Mouse (Mus musculus) cerebral cortex, adult 2 months (tissue): ENCODE data around the gene Tmem95.

Experiments
- WGBS: fragments of 180-500 bp; shearing (Covaris S2); methylation state at CpG from one replicate; pipeline ENCODE4 v1.1.7; 2018; 5-methylcytosine and 5-hydroxymethylcytosine counted together

Gene Tmem95

DNA sequence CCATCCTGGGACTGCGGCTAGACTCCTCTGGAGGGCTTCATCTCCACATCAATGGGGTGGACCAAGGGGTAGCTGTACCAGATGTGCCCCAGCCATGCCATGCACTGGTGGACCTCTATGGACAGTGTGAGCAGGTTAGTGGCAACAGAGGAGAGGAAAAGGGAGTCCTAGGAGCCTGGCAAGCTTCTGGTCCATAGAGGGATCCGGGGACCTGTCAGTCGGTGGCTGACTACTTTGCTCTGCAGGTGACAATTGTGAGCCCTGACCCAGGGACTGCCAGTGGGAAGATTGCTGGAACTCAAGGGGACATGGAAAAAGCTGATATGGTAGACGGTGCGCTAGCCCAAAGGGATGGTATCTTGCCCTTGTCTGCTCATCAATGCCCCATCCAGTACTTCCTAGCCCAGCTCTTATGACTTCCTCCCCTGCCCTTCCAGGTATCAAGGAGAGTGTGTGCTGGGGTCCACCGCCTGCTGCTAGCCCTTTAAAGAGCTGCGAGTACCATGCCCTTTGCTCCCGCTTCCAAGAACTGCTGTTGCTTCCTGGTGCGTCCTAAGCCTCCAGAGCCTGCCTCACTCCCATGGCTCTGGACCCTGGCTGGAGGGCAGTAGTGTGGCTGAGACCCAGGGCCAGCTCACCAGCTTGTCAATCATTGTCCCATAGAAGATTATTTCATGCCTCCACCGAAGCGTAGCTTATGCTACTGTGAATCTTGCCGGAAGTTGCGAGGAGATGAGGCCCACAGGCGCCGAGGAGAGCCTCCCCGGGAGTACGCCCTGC, 33.2 kb upstream of the Tmem95 start:
- 95% methylated on average over 17 of the region's 17 CpGs for WGBS

GRCm38 (mm10) chr11:69910177-69910576, 32.4 kb upstream of the Tmem95 start:
- WGBS: 92% methylated on average over 8 of the region's 8 CpGs

DNA sequence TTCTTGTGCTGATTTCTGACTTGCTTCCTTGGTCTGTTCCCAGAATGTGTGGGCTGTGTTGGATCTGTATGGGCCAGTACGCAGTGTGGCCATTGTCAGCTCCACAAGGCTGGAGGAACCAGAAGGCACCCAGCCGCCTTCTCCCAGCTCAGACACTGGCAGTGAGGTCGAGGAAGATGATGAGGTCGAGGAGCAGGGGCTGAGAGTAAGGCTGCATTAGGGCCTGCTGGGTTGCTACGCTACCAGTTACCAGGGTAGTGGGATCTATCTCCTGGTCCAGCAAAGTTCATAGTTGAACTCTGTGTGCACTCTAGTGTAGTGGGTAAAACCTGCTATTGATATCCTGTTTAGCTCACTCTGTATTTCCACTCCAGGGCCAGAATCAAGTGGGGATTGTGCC, 31.4 kb upstream of the Tmem95 start:
- WGBS: 80% methylated on average over 5 of the region's 5 CpGs

DNA sequence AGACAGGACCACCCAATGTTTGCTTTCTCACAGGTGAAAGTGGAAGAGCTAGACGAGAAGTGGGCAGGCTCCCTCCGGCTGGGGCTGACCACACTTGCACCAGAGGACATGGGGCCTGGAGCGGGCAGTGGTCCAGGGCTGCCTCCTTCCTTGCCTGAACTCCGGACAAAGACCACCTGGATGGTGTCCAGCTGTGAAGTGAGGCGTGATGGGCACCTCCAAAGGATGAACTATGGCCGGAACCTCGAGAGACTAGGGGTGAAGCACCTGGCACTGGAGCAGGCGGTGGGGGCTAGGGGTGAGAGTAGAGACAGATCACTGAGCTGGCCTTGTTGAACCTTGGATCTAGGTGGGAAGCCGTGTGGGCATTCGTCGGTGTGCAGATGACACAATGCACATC, 30.8 kb upstream of the Tmem95 start:
- 87% methylated on average over 11 of the region's 11 CpGs for WGBS

DNA sequence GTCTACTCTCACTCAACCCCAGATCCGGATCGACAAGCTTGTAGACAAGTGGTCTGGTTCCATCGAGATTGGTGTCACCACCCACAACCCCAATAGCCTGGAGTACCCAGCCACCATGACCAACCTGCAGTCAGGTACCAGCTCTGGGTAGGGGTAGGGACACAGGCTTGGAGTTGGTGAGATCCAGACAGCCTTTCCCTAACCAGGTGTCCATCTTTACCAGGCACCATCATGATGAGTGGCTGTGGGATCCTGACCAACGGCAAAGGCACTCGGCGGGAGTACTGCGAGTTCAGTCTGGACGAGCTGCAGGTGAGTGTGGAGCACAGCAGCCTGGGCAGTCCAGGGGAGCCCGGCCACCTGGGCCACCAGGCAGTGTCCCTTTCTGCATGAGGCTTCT, 26.5 kb upstream of the Tmem95 start:
- 97% methylated on average over 9 of the region's 9 CpGs for WGBS

- WGBS: 76% methylated on average over 13 of the region's 13 CpGs
Measured at GRCm38 (mm10) chr11:69902972-69903371, 25.2 kb upstream of the Tmem95 start.

DNA sequence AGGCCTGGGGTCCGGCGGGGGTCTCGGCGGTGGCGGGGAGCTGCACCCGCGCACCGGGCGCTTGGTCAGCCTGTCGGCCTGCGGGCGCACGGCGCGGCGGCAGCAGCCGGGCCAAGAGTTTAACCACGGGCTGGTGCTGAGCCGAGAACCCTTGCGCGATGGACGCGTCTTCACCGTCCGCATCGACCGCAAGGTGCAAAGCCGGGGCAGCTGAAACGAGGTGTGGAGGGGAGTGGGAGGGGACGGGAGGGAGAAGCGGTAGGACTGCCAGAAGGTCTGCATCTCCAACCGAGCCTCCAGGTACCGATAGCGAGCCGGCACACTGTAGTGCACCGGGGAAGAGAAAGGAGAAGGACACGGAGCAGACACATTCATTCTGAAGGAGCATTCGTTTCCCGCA, 24.2 kb upstream of the Tmem95 start:
- WGBS: under 1% methylated on average over 39 of the region's 39 CpGs

- under 1% methylated on average over 42 of the region's 42 CpGs for WGBS
Measured at GRCm38 (mm10) chr11:69901406-69901846, 23.6 kb upstream of the Tmem95 start.

- 1% methylated on average over 38 of the region's 38 CpGs for WGBS
Measured at GRCm38 (mm10) chr11:69900471-69901405, 22.9 kb upstream of the Tmem95 start, which contains the start of the genes 2810408A11Rik and Neurl4. Gene 2810408A11Rik (minus strand): TSS chr11:69900987. Gene Neurl4 (plus strand): TSS chr11:69901072.

GRCm38 (mm10) chr11:69899870-69900269, 22.1 kb upstream of the Tmem95 start:
- WGBS: 29% methylated on average over 4 of the region's 4 CpGs

- WGBS: 70% methylated on average over 4 of the region's 4 CpGs
Measured at GRCm38 (mm10) chr11:69895291-69895690, 17.5 kb upstream of the Tmem95 start, which contains the start of gene Acap1. Gene Acap1 (minus strand): TSS chr11:69895539.

DNA sequence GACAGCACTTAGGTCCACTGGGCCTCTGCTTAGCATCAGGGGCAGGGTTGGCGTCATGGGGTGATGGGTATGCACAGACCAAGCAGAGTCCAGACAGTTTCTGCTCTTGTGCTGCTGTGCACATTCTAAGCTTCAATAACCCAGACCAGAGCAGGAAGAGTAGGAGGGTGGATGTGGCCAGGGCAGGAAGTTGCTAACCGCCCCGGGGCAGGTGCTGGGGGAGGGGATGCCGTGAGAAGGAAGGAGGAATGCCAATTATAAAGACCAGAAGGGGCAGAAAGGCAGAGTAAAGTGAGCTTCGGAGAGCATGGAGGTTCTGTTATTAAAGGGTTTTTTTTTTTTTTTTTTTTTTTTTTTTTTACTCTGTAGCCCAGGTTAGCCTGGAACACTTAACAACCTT, 16.9 kb upstream of the Tmem95 start:
- WGBS: 75% methylated on average over 5 of the region's 5 CpGs

GRCm38 (mm10) chr11:69891482-69891881, 13.7 kb upstream of the Tmem95 start:
- 54% methylated on average over 4 of the region's 4 CpGs for WGBS

DNA sequence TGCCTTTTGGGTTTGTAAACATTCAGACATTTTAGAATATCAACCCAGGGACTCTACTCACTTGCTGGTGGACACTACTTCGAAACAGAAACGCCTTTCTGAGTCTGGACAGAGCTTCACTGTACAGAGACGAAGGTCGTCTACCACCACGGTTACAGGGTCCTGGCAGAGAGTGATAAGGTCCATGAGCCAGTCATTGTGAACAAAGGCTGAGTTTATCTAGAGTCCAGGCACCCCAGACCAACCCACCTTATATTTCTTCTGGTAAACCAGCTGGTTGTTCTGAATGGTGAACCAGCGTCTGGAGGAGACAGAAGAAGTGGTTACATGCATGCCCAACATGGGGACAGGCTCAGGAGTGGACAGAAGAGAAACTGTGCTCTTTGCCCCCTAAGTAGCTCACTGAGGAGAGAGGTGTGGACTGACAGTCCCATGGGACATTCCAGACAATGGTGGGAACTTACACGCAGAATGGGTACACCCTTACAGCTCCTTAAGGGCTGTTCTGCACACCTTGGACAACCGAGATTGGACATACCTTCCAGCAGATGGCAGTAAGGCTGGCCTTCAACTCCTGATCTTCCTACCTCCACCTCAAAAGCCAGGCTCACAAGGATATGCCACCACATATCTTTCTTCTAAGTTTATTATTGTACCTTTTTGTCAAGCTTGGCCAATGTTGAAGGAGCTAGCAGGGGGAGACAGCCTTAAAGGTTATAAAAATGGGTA, 9.3 kb upstream of the Tmem95 start:
- 68% methylated on average over 8 of the region's 8 CpGs for WGBS

DNA sequence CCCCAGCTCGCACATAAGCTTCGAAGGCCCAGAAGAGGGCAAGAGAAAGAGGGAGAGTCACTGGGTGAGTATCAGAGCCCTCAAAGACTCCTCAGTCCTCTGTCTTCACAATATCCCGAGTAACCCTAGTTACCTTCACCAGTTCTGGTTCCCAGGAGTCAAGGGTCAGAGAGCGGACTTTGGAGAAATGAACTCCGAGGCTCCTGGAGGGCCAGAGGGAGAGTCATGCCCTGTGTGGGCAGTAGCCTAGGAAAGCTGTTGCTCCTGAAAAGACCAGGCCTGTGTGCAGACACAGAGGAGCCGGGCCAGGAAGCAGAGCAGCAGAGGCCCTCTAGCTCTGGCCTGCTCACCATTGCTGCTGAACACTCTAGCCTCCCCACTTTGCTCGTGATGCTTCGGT, 6.8 kb upstream of the Tmem95 start:
- 84% methylated on average over 8 of the region's 8 CpGs for WGBS

DNA sequence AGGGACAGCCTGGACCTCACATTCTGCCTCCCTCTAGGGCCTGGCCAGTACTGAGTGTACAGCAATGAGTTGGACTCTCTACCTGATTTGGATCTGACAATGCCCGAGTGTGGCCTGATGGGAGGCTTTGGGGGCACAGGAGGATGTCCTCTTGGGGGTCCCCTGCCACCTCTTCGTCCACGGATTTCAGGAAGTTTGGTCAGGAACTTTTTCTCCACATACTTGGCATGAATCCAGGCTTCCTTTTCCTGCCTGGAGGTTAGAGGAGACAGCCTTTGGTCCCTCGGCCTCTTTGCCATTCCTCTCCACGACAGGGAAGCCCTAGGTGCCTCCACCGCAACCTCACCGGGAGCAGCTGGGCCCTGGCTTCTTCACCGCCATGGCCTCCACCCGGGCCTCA, 6.4 kb upstream of the Tmem95 start:
- WGBS: 79% methylated on average over 9 of the region's 9 CpGs

GRCm38 (mm10) chr11:69883527-69884151, 5.8 kb upstream of the Tmem95 start:
- WGBS: 88% methylated on average over 8 of the region's 8 CpGs

GRCm38 (mm10) chr11:69883066-69883465, 5.2 kb upstream of the Tmem95 start:
- WGBS: 70% methylated on average over 4 of the region's 4 CpGs

GRCm38 (mm10) chr11:69881787-69882670, 4.2 kb upstream of the Tmem95 start:
- WGBS: 65% methylated on average over 21 of the region's 21 CpGs
